Mouse (Mus musculus) stomach, postnatal 0 days (tissue): ENCODE results near the gene Zfp846.

Experiments
- CTCF ChIP-seq: IDR thresholded peaks from 2 replicates; pipeline ENCODE4 v1.5.1; 2016; ENCODE audit warnings: antibody characterized with exemption, low read depth, mild to moderate bottlenecking, moderate library complexity
- EP300 ChIP-seq: optimal IDR thresholded peaks from 2 replicates; pipeline ENCODE3; 2016; ENCODE audit warnings: antibody characterized with exemption

- TF ChIP-seq CTCF (no peak), EP300 (no peak)
Observed at GRCm38 (mm10) chr9:20607100-20607974, 26.2 kb downstream of the Zfp846 start.
